Mouse (Mus musculus): ENCODE results near the gene Spout1.

Spout1 gene

GRCm38 (mm10) chr2:30177700-30178675 lies at the start of gene Spout1:
Gene Spout1, minus strand, starts transcription at chr2:30178459.
- in situ Hi-C loops (cut with MboI; ENCODE audit: low sequenced_read_pairs), result no loop called here

GRCm38 (mm10) chr2:30216293-30216692 lies 38.0 kb upstream of the Spout1 start:
- in situ Hi-C loops (cut with MboI; ENCODE audit: low sequenced_read_pairs), result no loop called here

- in situ Hi-C loops (cut with MboI; ENCODE audit: low sequenced_read_pairs), result no loop called here
These were observed 37.2 kb upstream of the Spout1 start for GRCm38 (mm10) chr2:30215493-30215892.

- in situ Hi-C loops (cut with MboI; ENCODE audit: low sequenced_read_pairs), result no loop called here
These were observed 36.5 kb upstream of the Spout1 start for GRCm38 (mm10) chr2:30214745-30215144.

GRCm38 (mm10) chr2:30212951-30213350 lies 34.7 kb upstream of the Spout1 start:
- in situ Hi-C loops (cut with MboI; ENCODE audit: low sequenced_read_pairs), result no loop called here

- in situ Hi-C loops (cut with MboI; ENCODE audit: low sequenced_read_pairs), result no loop called here
These were observed 33.9 kb upstream of the Spout1 start for GRCm38 (mm10) chr2:30212169-30212545.

GRCm38 (mm10) chr2:30211408-30212168 lies 33.3 kb upstream of the Spout1 start:
- in situ Hi-C loops (cut with MboI; ENCODE audit: low sequenced_read_pairs), result no loop called here

- in situ Hi-C loops (cut with MboI; ENCODE audit: low sequenced_read_pairs), result no loop called here
These were observed 29.6 kb upstream of the Spout1 start for GRCm38 (mm10) chr2:30207886-30208285.

- in situ Hi-C loops (cut with MboI; ENCODE audit: low sequenced_read_pairs), result no loop called here
These were observed 29.1 kb upstream of the Spout1 start for GRCm38 (mm10) chr2:30207401-30207800.

GRCm38 (mm10) chr2:30205629-30206357 lies 27.5 kb upstream of the Spout1 start, which contains the start of gene Kyat1:
Gene Kyat1, minus strand, starts transcription at chr2:30205847.
- in situ Hi-C loops (cut with MboI; ENCODE audit: low sequenced_read_pairs), result no loop called here

- in situ Hi-C loops (cut with MboI; ENCODE audit: low sequenced_read_pairs), result no loop called here
These were observed 27.0 kb upstream of the Spout1 start for GRCm38 (mm10) chr2:30205255-30205628.

GRCm38 (mm10) chr2:30203439-30203838 lies 25.2 kb upstream of the Spout1 start:
- in situ Hi-C loops (cut with MboI; ENCODE audit: low sequenced_read_pairs), result no loop called here

GRCm38 (mm10) chr2:30200388-30200925 lies 22.2 kb upstream of the Spout1 start:
- in situ Hi-C loops (cut with MboI; ENCODE audit: low sequenced_read_pairs), result no loop called here

- in situ Hi-C loops (cut with MboI; ENCODE audit: low sequenced_read_pairs), result no loop called here
These were observed 21.7 kb upstream of the Spout1 start for GRCm38 (mm10) chr2:30199984-30200383.

- in situ Hi-C loops (cut with MboI; ENCODE audit: low sequenced_read_pairs), result no loop called here
These were observed 19.8 kb upstream of the Spout1 start for GRCm38 (mm10) chr2:30198021-30198420.

GRCm38 (mm10) chr2:30194656-30195055 lies 16.4 kb upstream of the Spout1 start:
- in situ Hi-C loops (cut with MboI; ENCODE audit: low sequenced_read_pairs), result no loop called here

GRCm38 (mm10) chr2:30191790-30192580 lies 13.7 kb upstream of the Spout1 start:
- in situ Hi-C loops (cut with MboI; ENCODE audit: low sequenced_read_pairs), result no loop called here

- in situ Hi-C loops (cut with MboI; ENCODE audit: low sequenced_read_pairs), result no loop called here
These were observed 7.4 kb upstream of the Spout1 start for GRCm38 (mm10) chr2:30185681-30186080.

GRCm38 (mm10) chr2:30185276-30185675 lies 7.0 kb upstream of the Spout1 start:
- in situ Hi-C loops (cut with MboI; ENCODE audit: low sequenced_read_pairs), result no loop called here

GRCm38 (mm10) chr2:30183721-30184120 lies 5.5 kb upstream of the Spout1 start:
- in situ Hi-C loops (cut with MboI; ENCODE audit: low sequenced_read_pairs), result no loop called here

Measured in CH12F3 (cell line).